Mouse (Mus musculus) heart, adult 2 months (tissue): Measurements from ENCODE around the gene Gcnt2. TPM values are rescaled to one million over a fixed set of nuclear protein-coding genes. Genes with fewer than 3 reads are reported as not detected.
"Not testable (repeated sequence)": the region's sequence is repeated elsewhere in the genome, so short reads cannot be mapped to it uniquely, and the experiment has no call there.

Experiments used
- DNase-seq, 2 experiments: peaks; one replicate each; pipeline ENCODE4 v3.0.0; 2021
- H3K27ac ChIP-seq: fragments of 200-600 bp; 2 replicates; pipeline ENCODE4 v1.8.1; 2022
- H3K27me3 ChIP-seq: fragments of 200-500 bp; 2 replicates; pipeline ENCODE4 v1.6.1; 2012; ENCODE audit warnings: mild to moderate bottlenecking, low read length, inconsistent platforms, mixed read lengths; ENCODE audit not compliant: control insufficient read depth, insufficient read depth
- H3K36me3 ChIP-seq: fragments of 200-500 bp; 2 replicates; pipeline ENCODE4 v1.6.1; 2012; ENCODE audit warnings: low read length, inconsistent platforms; ENCODE audit not compliant: control insufficient read depth, insufficient read depth
- H3K4me1 ChIP-seq: fragments of 200-500 bp; 2 replicates; pipeline ENCODE4 v1.6.1; 2011; ENCODE audit warnings: low read length; ENCODE audit not compliant: control insufficient read depth, insufficient read depth
- H3K4me3 ChIP-seq: fragments of 200-600 bp; 2 replicates; pipeline ENCODE4 v1.8.1; 2022
- H3K79me2 ChIP-seq: fragments of 200-500 bp; replicated peaks from 2 replicates; pipeline ENCODE4 v1.6.1; 2012; ENCODE audit warnings: mild to moderate bottlenecking, inconsistent platforms, low read length, moderate library complexity, mixed read lengths; ENCODE audit not compliant: control insufficient read depth, insufficient read depth
- H3K9ac ChIP-seq: fragments of 200-500 bp; 2 replicates; pipeline ENCODE4 v1.6.1; 2012; ENCODE audit warnings: low read depth, mild to moderate bottlenecking, control low read depth, inconsistent platforms, low read length, mixed read lengths
- CTCF ChIP-seq: fragments of 200-600 bp; IDR thresholded peaks from 2 replicates; pipeline ENCODE4 v1.8.1; 2022; ENCODE audit warnings: antibody characterized with exemption, mild to moderate bottlenecking, moderate library complexity
- EP300 ChIP-seq: fragments of 200-500 bp; IDR thresholded peaks from 2 replicates; pipeline ENCODE4 v1.6.1; 2011; ENCODE audit warnings: low read depth, low read length, control low read depth; ENCODE audit not compliant: insufficient read depth
- POLR2A ChIP-seq: fragments of 200-500 bp; IDR thresholded peaks from 2 replicates; pipeline ENCODE4 v1.6.1; 2011; ENCODE audit warnings: mild to moderate bottlenecking, low read depth, low read length, control low read depth; ENCODE audit not compliant: insufficient read depth
- WGBS: fragments of 180-500 bp; shearing (Covaris S2); methylation state at CpG from one replicate; pipeline ENCODE4 v1.1.7; 2018; 5-methylcytosine and 5-hydroxymethylcytosine counted together
- intact Hi-C: fragments of 180-260 bp; cut with DNase I; formaldehyde crosslinking; loops from one replicate; pipeline ENCODE4 v1.15.1; 2025
- polyA plus RNA-seq: library from polyadenylated mRNA; depleted of rRNA; stranded (reverse); fragments of >200 nt; gene quantifications from 2 replicates; pipeline ENCODE4 v1.2.3, GENCODE M21; 2012
- total RNA-seq, 2 experiments: library from RNA; stranded (reverse); gene quantifications; 2 replicates each; pipeline ENCODE4 v1.2.3; 2021

Gcnt2 gene
- total and polyA plus RNA-seq, 3 experiments = 2.7 to 10.4 (median 8.5) TPM

GRCm38 (mm10) chr13:40893573-40893972 lies 34.0 kb downstream of the Gcnt2 start:
- Histone ChIP-seq H3K4me3 (no peak overlapping the region), H3K36me3 (peaks cover 3% of the 10 kb centered on the region; the same call in 1 of the 2 replicates), H3K79me2 (no peaks in the 10 kb centered on the region; the same call in 1 of the 2 replicates), H3K27me3 (no peaks in the 10 kb centered on the region), H3K9ac (no peak overlapping the region), H3K4me1 (peaks cover 11% of the 10 kb centered on the region), H3K27ac (no peak overlapping the region)
- DNase-seq = no peak
- TF ChIP-seq POLR2A (no peak), CTCF (no peak), EP300 (no peak)
- WGBS = 91% methylated on average over 3 of the region's 3 CpGs
- intact Hi-C loops = loop anchor here (5.0 kb wide), 1 partner anchor 36 kb away; the partner anchor contains the start of gene Gcnt2

GRCm38 (mm10) chr13:40898049-40898690 lies 38.6 kb downstream of the Gcnt2 start:
- WGBS = 75% methylated on average over 14 of the region's 14 CpGs

GRCm38 (mm10) chr13:40898698-40899097 lies 39.1 kb downstream of the Gcnt2 start:
- H3K9ac ChIP-seq = no peak overlapping the region
- intact Hi-C loops = no loop called here
- TF ChIP-seq POLR2A (no peak), EP300 (no peak), CTCF (no peak)
- no peak overlapping the region for H3K4me3 ChIP-seq
- H3K27me3 ChIP-seq = no peaks in the 10 kb centered on the region
- no peak overlapping the region; the same call in 1 of the 2 replicates for H3K27ac ChIP-seq
- no peak for DNase-seq
- H3K4me1 ChIP-seq = peaks cover 13% of the 10 kb centered on the region
- no peaks in the 10 kb centered on the region for H3K79me2 ChIP-seq
- no peaks in the 10 kb centered on the region for H3K36me3 ChIP-seq
- WGBS = 90% methylated on average over 4 of the region's 4 CpGs

More at GRCm38 (mm10) chr13:40898049-40898690, 38.6 kb downstream of the Gcnt2 start:
- peaks cover 13% of the 10 kb centered on the region for H3K4me1 ChIP-seq
- H3K27me3 ChIP-seq, H3K79me2 ChIP-seq, H3K9ac ChIP-seq, H3K27ac ChIP-seq, intact Hi-C loops, H3K36me3 ChIP-seq, DNase-seq, H3K4me3 ChIP-seq: not testable (repeated sequence)

DNA sequence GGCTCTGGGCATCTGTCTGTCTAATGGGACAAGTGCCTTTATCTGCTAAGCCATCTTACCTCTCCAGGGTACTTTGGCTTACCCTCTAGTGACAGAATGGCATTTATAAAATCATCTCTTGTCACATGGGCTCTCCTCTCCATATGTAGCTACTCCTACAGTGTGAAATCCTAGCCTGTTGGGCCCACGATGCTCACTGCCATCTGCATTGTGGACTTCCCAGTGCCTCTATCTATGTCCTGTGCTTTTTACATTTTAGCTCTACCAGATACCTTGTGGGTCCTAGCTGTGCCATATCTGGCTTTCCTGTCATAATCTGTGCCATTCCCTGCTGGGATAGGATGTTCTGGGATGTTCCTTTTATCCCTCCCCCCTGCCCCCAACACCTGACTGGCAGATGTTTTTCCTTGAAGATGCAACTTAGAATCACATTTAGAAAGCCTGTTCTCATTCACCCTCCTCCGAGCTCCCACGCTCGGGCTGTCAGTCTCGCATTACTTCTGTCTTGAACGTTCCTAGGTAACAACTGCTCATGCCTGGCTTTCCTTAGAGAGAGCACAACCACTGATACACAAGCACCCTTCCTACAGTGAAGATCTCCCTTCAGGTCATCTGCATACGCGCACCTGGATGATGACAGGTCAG lies 39.9 kb downstream of the Gcnt2 start:
- Histone ChIP-seq H3K36me3 (no peaks in the 10 kb centered on the region), H3K9ac (no peak overlapping the region), H3K27me3 (no peaks in the 10 kb centered on the region), H3K27ac (no peak overlapping the region), H3K4me3 (no peak overlapping the region), H3K4me1 (peaks cover 12% of the 10 kb centered on the region), H3K79me2 (no peaks in the 10 kb centered on the region)
- no peak for DNase-seq
- TF ChIP-seq EP300 (no peak), POLR2A (no peak), CTCF (no peak)
- intact Hi-C loops = no loop called here
- WGBS = 90% methylated on average over 8 of the region's 8 CpGs

- DNase-seq = no peak
- intact Hi-C loops = no loop called here
- Histone ChIP-seq H3K79me2 (no peaks in the 10 kb centered on the region), H3K27ac (no peak overlapping the region; the same call in 1 of the 2 replicates), H3K4me3 (no peak overlapping the region), H3K36me3 (no peaks in the 10 kb centered on the region), H3K27me3 (no peaks in the 10 kb centered on the region), H3K9ac (no peak overlapping the region), H3K4me1 (peaks cover 8% of the 10 kb centered on the region)
- no peak for TF ChIP-seq POLR2A
- TF ChIP-seq EP300 = no peak
- TF ChIP-seq CTCF = no peak
- WGBS = 72% methylated on average over 15 of the region's 15 CpGs
These were observed 40.7 kb downstream of the Gcnt2 start for GRCm38 (mm10) chr13:40899994-40900970.
